Mouse (Mus musculus): Measurements from ENCODE around the gene Larp4.

The Larp4 gene

GRCm38 (mm10) chr15:100058912-100059311 lies 89.0 kb downstream of the Larp4 start:
- no peak for DNase-seq

- DNase-seq = no peak
These were observed 89.9 kb downstream of the Larp4 start for GRCm38 (mm10) chr15:100059626-100060311.

DNA sequence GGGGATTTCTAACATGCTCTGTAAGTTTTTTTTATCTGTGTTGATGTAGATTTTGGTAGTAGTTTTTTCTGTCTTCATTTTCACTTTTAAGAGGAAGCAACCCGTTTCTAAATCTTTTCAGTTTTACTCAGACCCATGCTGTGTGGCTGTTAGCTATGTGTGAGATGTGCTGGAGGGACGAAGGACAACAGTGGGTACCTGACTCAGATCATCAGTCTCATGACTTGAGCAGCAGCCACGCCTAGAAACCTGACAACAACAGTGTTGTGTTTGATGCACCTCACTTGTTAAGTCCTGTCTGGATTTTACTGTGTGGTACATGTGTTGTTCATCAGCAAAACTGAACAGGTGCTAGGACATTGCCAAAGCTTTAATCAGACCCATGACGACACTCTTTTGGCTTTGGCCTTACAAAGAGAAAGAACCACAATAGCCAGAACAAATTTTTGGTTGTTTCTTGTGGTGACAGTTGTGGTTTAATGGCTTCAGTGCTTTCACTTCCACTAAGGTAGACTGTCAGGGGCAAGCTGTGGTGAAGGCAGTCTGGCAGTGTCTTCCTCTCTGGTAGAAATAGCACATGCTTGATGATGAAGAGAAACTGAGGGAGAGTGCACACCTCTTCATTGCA lies 90.8 kb downstream of the Larp4 start:
- DNase-seq = no peak

DNA sequence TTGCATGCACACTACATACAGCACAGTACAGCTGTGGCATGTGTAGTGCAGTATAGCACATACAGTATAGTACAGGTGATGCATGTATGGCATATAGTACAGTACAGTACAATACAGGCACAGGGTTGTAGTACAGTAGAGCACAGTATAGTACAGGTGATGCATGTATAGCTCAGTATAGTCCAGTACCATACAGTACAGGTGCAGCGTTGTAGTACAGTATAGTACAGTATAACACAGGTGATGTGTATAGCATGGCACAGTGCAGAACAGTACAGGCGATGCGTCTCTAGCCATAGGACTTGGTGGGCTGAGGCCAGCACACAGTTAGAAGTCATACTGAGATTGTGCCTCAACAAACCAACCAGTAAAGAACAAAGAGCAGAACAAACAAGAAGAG lies 91.5 kb downstream of the Larp4 start:
- no peak for DNase-seq

- DNase-seq = no peak
These were observed 93.4 kb downstream of the Larp4 start for GRCm38 (mm10) chr15:100063229-100063773.

Data from cerebellum, postnatal 14 days (tissue).